Mouse (Mus musculus): Measurements from ENCODE around the gene Trim45.

The Trim45 gene

GRCm38 (mm10) chr3:100931332-100932076 is 9.5 kb downstream of the Trim45 start:
- DNase-seq (ENCODE audit: low spot score) = no peak

- DNase-seq (ENCODE audit: low spot score) = no peak
These were observed 10.3 kb downstream of the Trim45 start for GRCm38 (mm10) chr3:100932077-100932944.

- DNase-seq (ENCODE audit: low spot score) = no peak
These were observed 13.5 kb downstream of the Trim45 start for GRCm38 (mm10) chr3:100935521-100935920.

GRCm38 (mm10) chr3:100936201-100936600 is 14.2 kb downstream of the Trim45 start:
- DNase-seq (ENCODE audit: low spot score) = no peak

GRCm38 (mm10) chr3:100938211-100938610 is 16.2 kb downstream of the Trim45 start:
- no peak for DNase-seq (ENCODE audit: low spot score)

- DNase-seq (ENCODE audit: low spot score) = no peak
These were observed 18.6 kb downstream of the Trim45 start for GRCm38 (mm10) chr3:100940496-100941037.

GRCm38 (mm10) chr3:100947286-100947685 is 25.3 kb downstream of the Trim45 start:
- DNase-seq (ENCODE audit: low spot score) = no peak

- no peak for DNase-seq (ENCODE audit: low spot score)
These were observed 29.5 kb downstream of the Trim45 start for GRCm38 (mm10) chr3:100951531-100951930.

- DNase-seq (ENCODE audit: low spot score) = no peak
These were observed 32.6 kb downstream of the Trim45 start for GRCm38 (mm10) chr3:100954616-100955015.

GRCm38 (mm10) chr3:100961007-100961406 is 39.0 kb downstream of the Trim45 start:
- no peak for DNase-seq (ENCODE audit: low spot score)

GRCm38 (mm10) chr3:100961501-100961900 is 39.5 kb downstream of the Trim45 start:
- no peak for DNase-seq (ENCODE audit: low spot score)

GRCm38 (mm10) chr3:100963849-100964542 is 42.0 kb downstream of the Trim45 start:
- DNase-seq (ENCODE audit: low spot score) = peak; percentile 37

- peak; percentile 91 for DNase-seq (ENCODE audit: low spot score)
These were observed 47.3 kb downstream of the Trim45 start, which contains the start of gene Ttf2 for GRCm38 (mm10) chr3:100969176-100969917. Gene Ttf2, minus strand, starts transcription at chr3:100969663.

GRCm38 (mm10) chr3:100973906-100974305 is 51.9 kb downstream of the Trim45 start:
- DNase-seq (ENCODE audit: low spot score) = no peak

GRCm38 (mm10) chr3:100979290-100979689 is 57.3 kb downstream of the Trim45 start:
- DNase-seq (ENCODE audit: low spot score) = no peak
